Mouse (Mus musculus) kidney, postnatal 14 days (tissue): ENCODE measurements at regions not wholly inside any gene's neighbourhood (a gene's known extent, or its start where the extent isn't known, plus 50 kb on each side); places are given as distances from the start of the nearest gene placed in this dataset.

Experiments used
- DNase-seq: peaks from one replicate; pipeline ENCODE4 v3.0.0; 2022; ENCODE audit warnings: mixed read lengths

DNA sequence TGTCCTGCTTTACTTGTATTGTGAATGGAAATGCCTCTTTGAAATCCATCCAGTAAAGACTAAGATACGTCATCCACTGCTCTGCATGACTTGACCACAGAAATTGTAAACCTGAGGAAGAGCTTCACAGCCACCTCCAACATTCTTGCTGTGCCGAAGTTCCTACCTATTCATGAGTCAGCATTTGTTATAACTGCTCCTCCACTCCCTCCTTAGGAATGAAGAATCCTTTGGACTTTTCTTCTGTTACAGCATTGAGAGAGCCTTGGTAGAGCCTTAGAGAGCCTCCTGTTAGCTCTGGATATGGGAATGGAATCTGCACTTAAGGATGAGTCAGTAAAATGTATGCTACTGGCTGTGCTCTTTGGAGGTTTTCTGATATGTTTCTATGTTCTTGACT lies 750.5 kb upstream of the Gcfc2 start:
- no peak for DNase-seq

- no peak for DNase-seq
Observed at GRCm38 (mm10) chr6:81190218-81190617, 733.3 kb upstream of the Gcfc2 start.

DNA sequence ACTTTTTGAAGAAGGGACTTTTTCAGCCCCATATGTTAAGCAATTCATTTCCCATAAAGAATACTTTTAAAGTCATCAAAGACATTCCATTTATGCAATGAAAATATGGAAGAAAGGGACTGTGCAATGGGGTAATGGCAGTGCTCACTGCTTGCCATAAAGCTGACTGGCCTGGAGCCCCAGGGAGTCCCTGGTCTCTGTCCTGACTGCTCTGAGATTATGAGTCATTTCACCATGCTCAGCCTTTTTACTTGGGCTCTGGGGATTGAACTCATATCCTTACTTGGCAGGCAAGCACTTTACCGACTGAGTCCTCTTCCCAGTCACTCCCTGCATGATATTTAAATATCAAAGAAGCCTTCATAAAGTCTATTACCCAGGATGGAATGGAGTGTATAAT lies 712.9 kb upstream of the Gcfc2 start:
- no peak for DNase-seq

DNA sequence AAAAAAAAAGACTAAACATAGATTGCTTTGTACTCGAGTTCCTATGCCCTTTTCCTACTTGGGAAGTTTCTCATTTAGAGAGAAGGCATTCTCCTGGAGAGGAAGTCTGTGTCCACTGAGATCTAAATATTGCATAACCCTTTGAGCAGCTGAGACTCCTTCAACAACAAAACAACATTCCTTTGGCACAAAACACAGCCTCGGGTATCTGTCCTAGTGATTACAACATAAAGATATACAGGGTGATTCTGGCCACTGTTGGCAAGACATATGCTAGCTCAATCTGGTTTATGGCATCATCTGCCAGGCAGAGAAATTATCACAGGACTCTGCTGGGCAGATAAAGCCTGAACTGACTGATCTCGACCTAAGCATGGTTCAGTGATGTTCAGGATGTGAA lies 692.7 kb upstream of the Gcfc2 start:
- no peak for DNase-seq

- peak; percentile 13 for DNase-seq
Observed at GRCm38 (mm10) chr6:81259878-81260277, 663.6 kb upstream of the Gcfc2 start.
